Mouse (Mus musculus) retina, adult 2 months (tissue): ENCODE data around the gene Eif1b.
"Not testable (repeated sequence)": the region's sequence is repeated elsewhere in the genome, so short reads cannot be mapped to it uniquely, and the experiment has no call there.

Experiments
- DNase-seq: peaks from one replicate; pipeline ENCODE4 v3.0.0-alpha.2; 2012; ENCODE audit warnings: low read depth, low spot score

The Eif1b gene

DNA sequence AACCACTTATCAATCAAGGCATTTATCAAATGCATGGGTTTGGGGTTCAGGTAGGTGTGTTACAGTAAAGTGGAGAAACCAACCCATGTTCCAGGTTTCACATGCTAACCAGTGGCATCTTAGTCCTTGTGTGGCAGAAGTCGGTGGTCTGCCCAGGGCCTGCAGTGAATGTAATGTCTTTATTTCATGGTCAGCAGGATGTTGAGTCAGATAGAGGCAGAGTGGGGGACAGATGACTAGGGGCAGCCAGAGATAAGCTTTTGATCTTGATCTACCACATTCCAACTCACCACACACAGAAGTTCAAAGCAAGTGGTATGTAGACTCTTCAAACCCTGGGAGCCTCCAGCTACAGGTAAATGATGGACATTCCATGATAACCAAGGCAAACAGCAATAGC lies 29.1 kb downstream of the Eif1b start:
- DNase-seq: no peak

DNA sequence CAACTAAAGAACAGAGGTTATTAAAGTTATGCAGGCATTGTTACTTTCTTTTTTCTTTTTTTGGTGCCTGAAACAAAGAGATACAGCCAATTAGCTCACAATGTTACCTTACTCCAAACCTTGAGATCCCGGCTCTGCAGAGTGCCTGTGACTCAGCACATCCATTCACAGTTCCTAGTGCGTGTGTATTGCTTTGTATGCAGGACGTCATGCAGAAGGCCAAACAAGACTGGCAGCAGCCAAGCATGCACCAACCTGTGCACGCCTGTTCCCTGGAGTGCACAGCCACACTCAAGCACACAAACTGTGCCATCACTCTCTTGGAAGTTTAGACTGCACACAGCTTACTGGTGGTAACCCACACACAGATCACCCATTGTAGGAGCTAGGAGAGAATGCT lies 35.2 kb downstream of the Eif1b start:
- no peak for DNase-seq

DNA sequence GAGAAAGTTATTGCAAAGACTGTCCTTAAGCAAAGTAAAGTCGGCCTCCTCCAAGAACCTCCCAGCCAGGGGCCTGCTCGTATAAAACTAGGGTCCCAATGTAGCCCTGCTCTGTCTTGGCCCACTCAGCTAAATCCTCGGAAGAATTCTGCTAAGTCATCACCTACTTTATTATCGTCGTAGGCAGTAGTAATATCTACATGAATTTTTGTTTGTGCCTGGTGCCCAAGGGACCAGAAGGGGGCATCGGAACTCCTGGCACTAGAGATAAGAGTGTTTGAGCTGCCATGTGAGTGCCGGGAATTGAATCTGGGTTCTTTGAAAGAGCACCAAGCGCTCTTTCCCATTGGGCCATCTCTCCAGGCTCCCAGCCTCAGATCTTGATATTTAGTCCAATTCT lies 35.9 kb downstream of the Eif1b start:
- DNase-seq: no peak

- no peak for DNase-seq
These were observed 36.9 kb downstream of the Eif1b start for GRCm38 (mm10) chr9:120528815-120529510.

DNA sequence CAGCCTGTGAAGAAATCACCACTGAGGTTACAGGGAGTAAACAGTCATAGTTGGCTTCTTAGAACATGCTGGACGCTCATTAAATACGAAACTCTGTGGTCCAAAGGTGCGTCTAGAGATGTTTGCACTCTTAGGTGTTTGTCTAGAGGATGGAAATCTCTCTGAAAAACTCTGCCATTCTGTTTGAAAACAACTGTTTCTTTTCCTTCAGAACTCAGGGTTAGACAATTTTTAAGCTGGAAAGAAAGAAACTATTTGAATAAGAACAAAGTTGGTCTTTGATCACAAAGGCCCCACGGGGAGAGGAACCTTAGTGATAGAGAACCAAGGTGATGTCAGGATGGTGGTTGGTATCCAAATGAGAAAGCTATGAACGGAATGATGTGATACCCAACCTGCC lies 38.4 kb downstream of the Eif1b start:
- DNase-seq: no peak

DNA sequence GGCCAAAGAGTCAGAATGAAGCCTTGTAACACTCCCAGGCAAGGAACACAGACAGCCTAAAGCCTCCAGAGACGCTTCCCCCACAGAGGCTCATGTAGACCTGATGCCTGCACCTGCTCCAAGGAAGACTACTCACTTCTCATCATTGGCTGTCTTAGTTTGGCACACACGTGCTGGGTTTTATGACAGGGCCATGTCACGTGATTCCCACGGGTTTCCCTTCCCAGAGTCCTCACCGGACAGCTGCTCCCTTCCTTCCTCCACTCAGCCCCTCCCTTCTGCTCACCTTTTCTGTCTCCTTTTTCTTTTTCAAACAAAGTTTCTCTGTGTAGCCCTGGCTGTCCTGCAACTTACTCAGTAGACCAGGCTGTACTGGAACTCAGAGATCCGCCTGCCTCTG lies 40.0 kb downstream of the Eif1b start:
- DNase-seq: no peak

- DNase-seq: no peak
These were observed 40.7 kb downstream of the Eif1b start for GRCm38 (mm10) chr9:120532691-120533090.

DNA sequence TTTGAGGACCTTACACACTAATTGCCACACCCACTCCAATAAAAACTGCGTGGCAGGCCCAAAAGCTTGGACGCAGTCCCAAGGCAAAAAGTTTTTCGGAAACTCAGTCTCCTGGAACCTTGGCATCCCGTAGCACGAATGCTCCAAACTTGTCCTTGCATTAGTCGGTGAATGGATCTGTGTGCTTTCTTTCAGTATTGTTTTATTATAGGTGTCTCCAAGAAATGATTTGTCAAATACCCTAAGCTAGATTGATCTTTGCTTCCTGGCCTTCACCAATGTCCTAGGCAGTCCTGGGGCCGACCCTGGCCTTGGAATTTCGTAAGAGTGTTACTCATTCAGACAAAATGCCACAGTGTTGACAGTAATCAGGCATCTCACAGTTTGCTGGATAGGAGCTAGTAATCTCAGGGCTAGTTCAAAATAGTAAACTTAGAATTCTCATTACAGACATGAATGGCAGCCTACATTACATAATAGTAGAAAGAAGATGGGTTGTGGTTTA lies 41.5 kb downstream of the Eif1b start:
- not testable (repeated sequence) for DNase-seq

DNA sequence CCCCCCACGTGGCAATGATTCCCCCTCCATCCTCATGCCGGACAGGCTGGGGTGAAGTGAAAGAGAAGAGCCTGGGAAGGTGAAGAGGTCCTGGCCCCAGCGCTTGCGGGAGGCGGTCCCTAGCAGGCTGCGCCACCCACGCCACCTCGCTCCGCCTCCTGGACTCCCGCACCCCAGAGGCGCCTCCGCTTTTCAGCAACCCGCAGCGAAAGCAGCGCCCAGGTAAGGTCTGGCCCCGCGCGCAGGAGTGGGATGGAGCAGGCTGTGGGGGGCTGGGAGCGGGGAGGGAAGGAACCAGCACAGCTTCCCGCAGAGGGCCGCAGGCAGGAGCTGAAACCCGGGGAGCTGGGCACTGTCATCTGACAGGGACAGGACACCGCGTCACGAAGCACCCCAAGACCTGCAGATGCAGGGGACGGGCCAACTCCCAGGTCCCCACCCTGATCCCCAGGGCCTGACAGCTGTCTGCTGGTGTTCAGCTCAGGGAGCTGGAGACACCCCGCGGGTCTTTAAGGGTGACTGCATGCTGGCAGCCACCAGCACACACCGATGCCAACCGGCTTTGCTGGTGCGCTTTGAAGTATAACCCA lies 47.7 kb downstream of the Eif1b start, which contains the start of gene Entpd3:
Gene Entpd3, plus strand, starts transcription at position 157 of the 590 bp plus-strand sequence.
- DNase-seq: no peak

GRCm38 (mm10) chr9:120541411-120541810 lies 49.4 kb downstream of the Eif1b start:
- no peak for DNase-seq

- no peak for DNase-seq
These were observed 50.2 kb downstream of the Eif1b start for GRCm38 (mm10) chr9:120542241-120542640.
